Mouse (Mus musculus) intestine, postnatal 0 days (tissue): ENCODE results near the gene Megf11. TPM values are rescaled to one million over a fixed set of nuclear protein-coding genes. Genes with fewer than 3 reads are reported as not detected.
A peak's percentile ranks its signal among the peaks of the same experiment; 100 is the strongest.
"Not testable (repeated sequence)": the region's sequence is repeated elsewhere in the genome, so short reads cannot be mapped to it uniquely, and the experiment has no call there.

Experiments
- ATAC-seq: fragments of 200-750 bp; cut with Nextera tagmentation; 2 replicates; pipeline ENCODE4 v1.8.0; 2017; ENCODE audit warnings: mild to moderate bottlenecking, moderate TSS enrichment, moderate library complexity
- H3K27ac ChIP-seq: fragments of 300-500 bp; sonication (generic); 2 replicates; pipeline ENCODE4 v1.5.1; 2014; ENCODE audit warnings: mild to moderate bottlenecking, low read depth, low read length, moderate library complexity
- H3K27me3 ChIP-seq: fragments of 300-500 bp; sonication (generic); replicated peaks from 2 replicates; pipeline ENCODE4 v1.6.1; 2014; ENCODE audit warnings: low read length, mixed read lengths; ENCODE audit not compliant: control insufficient read depth, insufficient read depth
- H3K36me3 ChIP-seq: fragments of 300-500 bp; sonication (generic); 2 replicates; pipeline ENCODE4 v1.6.1; 2014; ENCODE audit warnings: mild to moderate bottlenecking, moderate library complexity; ENCODE audit not compliant: control insufficient read depth, insufficient read depth
- H3K4me1 ChIP-seq: fragments of 300-500 bp; sonication (generic); replicated peaks from 2 replicates; pipeline ENCODE4 v1.6.1; 2014; ENCODE audit warnings: antibody characterized with exemption, low read length, mixed read lengths; ENCODE audit not compliant: control insufficient read depth, insufficient read depth
- H3K4me2 ChIP-seq: fragments of 300-500 bp; sonication (generic); replicated peaks from 2 replicates; pipeline ENCODE4 v1.6.1; 2014; ENCODE audit warnings: low read depth, mild to moderate bottlenecking, moderate library complexity
- H3K4me3 ChIP-seq: fragments of 300-500 bp; sonication (generic); 2 replicates; pipeline ENCODE4 v1.5.1; 2014; ENCODE audit warnings: low read depth, low read length
- H3K9ac ChIP-seq: fragments of 300-500 bp; sonication (generic); 2 replicates; pipeline ENCODE4 v1.6.1; 2014; ENCODE audit warnings: mild to moderate bottlenecking, low read depth, low read length
- H3K9me3 ChIP-seq: fragments of 300-500 bp; sonication (generic); 2 replicates; pipeline ENCODE4 v1.6.1; 2016; ENCODE audit warnings: mixed run types; ENCODE audit not compliant: control insufficient read depth
- CTCF ChIP-seq: sonication (generic); IDR thresholded peaks from 2 replicates; pipeline ENCODE4 v1.5.1; 2016; ENCODE audit warnings: low read depth, mild to moderate bottlenecking, control low read depth, antibody characterized with exemption, moderate library complexity
- WGBS: fragments of 180-500 bp; shearing (Covaris S2); extraction: QIAGEN DNeasy Blood & Tissue Kit; methylation state at CpG from one replicate; pipeline ENCODE4 v1.1.7; 2014; 5-methylcytosine and 5-hydroxymethylcytosine counted together
- polyA plus RNA-seq: library from polyadenylated mRNA; unstranded; fragments of >200 nt; fragmentation: Nextera tagmentation; extraction: Ambion mirVana; gene quantifications from 2 replicates; pipeline ENCODE4 v1.2.1, GENCODE M21; 2015

Megf11 gene
- polyA plus RNA-seq, 1 experiment from 2014 or later = 0.69 TPM

DNA sequence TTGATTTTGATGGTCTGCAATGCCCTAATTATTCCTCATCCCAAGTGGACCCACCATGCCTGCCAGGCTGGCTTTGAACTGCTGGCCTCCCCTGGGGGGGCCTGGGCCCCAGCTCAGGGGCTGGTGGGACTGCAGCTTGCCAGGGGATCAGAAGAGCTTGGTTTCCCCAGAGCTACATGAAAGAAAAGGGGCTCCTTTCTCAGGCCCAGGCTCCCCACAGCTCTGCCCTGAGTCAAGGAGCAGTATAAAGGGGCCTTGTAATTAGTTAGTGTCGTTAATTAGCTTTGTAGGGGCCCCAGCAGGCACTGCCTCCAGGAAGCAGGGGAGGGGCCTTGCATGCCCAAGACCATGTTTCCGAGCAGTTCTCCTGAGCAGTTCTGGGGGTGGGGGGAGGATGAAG is 90.5 kb downstream of the Megf11 start:
- no peak for TF ChIP-seq CTCF
- no peak overlapping the region for H3K27ac ChIP-seq
- H3K27me3 ChIP-seq = no peaks in the 10 kb centered on the region
- no peak overlapping the region for H3K9ac ChIP-seq
- ATAC-seq = no peak
- H3K4me2 ChIP-seq = no peak overlapping the region
- H3K9me3 ChIP-seq = no peaks in the 10 kb centered on the region
- H3K4me1 ChIP-seq = no peaks in the 10 kb centered on the region
- WGBS = 43% methylated on average over 2 of the region's 2 CpGs
- no peak overlapping the region for H3K4me3 ChIP-seq
- no peaks in the 10 kb centered on the region for H3K36me3 ChIP-seq

DNA sequence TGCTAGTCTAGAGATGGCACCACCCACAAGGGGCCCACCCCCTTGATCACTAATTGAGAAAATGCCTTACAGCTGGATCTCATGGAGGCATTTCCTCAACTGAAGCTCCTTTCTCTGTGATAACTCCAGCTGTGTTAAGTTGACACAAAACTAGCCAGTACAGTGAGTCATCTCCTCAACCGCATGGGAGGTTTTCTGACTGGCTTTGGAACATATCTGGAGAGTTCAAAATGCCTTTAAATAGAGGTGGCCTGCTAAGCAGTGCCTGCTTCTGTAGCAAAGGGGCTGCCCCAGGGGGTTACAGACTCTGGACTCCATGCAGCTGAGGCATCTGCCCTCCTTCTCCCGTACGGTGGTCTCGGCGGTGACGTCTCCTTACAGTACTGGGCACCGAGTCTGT is 92.0 kb downstream of the Megf11 start:
- 73% methylated on average over 7 of the region's 7 CpGs for WGBS
- H3K9me3 ChIP-seq, H3K4me2 ChIP-seq, H3K27me3 ChIP-seq, ATAC-seq, H3K27ac ChIP-seq, H3K4me3 ChIP-seq, H3K4me1 ChIP-seq, H3K9ac ChIP-seq, H3K36me3 ChIP-seq: not testable (repeated sequence)

DNA sequence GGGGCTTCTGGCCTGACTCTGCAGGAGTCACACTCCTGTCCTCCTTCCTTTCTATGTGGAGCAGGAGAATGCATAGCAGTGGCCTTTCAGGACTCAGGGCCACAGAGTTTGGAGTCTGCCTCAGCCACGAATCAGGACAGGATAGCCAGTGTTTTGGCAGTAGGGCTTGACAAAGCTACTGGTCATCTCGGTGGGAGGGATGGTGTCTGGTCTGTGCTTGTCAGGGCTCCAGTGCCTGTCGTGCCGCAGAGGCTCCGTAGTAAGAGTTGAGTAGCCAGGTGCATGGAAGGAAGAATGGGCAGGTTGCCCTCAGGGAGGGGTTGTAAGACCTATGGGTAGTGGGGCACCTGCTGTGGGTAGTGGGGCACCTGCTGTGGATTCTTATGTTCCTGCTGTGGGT is 96.7 kb downstream of the Megf11 start:
- 87% methylated on average over 5 of the region's 5 CpGs for WGBS
- Histone ChIP-seq H3K27me3 (no peaks in the 10 kb centered on the region), H3K4me2 (no peak overlapping the region), H3K4me1 (no peaks in the 10 kb centered on the region), H3K27ac (no peak overlapping the region), H3K36me3 (no peaks in the 10 kb centered on the region), H3K4me3 (no peak overlapping the region), H3K9me3 (no peaks in the 10 kb centered on the region), H3K9ac (no peak overlapping the region)
- TF ChIP-seq CTCF = no peak
- no peak for ATAC-seq

DNA sequence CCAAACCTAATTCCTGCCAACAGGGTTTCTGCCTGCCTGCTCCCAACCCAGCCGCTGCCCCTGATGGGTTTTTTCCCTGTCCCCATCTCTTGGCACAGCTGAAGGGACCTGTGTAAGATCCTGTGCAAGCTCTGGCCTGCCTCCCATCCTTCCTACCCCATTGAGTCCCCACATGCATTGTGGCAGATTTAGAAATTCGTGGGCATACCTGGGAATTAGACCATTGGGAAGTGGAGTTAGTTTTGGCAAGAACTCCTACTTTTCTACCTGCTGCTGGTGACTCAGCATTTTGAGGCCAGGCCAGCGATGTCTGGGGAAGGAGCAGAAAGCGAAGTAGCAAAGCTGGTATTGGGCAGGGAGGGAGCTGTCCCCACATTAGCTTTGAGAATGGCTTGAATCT is 102.0 kb downstream of the Megf11 start:
- TF ChIP-seq CTCF = no peak

DNA sequence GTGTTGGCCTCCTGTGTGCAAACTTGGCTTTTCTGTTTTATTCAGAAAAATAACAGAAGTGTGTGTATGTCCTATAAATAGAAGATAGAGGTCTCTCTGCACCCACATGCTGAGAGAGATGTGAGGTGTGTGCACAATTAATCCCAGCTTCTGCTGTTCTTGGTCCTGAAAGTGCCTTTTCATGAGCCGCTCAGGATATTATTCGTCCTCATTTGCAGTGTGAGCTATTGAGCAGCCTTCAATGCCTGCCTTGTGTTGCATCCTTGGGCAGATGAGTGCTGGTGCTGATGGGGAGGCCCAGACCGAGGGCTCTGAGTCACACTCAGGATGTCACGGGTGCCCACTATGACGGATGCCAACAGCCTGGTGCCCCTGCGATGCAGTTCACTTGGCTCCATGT is 109.2 kb downstream of the Megf11 start:
- no peaks in the 10 kb centered on the region for H3K27me3 ChIP-seq
- no peaks in the 10 kb centered on the region for H3K36me3 ChIP-seq
- ATAC-seq = no peak
- no peak overlapping the region for H3K4me2 ChIP-seq
- H3K9me3 ChIP-seq = no peaks in the 10 kb centered on the region
- 88% methylated on average over 6 of the region's 6 CpGs for WGBS
- TF ChIP-seq CTCF = peak; percentile 19; the same call in 1 of the 2 replicates
- no peak overlapping the region for H3K9ac ChIP-seq
- no peak overlapping the region for H3K4me3 ChIP-seq
- H3K27ac ChIP-seq = no peak overlapping the region
- H3K4me1 ChIP-seq = no peaks in the 10 kb centered on the region

More for the DNA sequence above, 102.0 kb downstream of the Megf11 start:
- ATAC-seq = no peak
- H3K27me3 ChIP-seq = no peaks in the 10 kb centered on the region
- H3K36me3 ChIP-seq = no peaks in the 10 kb centered on the region
- no peak overlapping the region for H3K9ac ChIP-seq
- no peak overlapping the region for H3K27ac ChIP-seq
- no peaks in the 10 kb centered on the region for H3K9me3 ChIP-seq
- WGBS = 60% methylated on average over 4 of the region's 4 CpGs
- no peaks in the 10 kb centered on the region for H3K4me1 ChIP-seq
- H3K4me3 ChIP-seq = no peak overlapping the region
- H3K4me2 ChIP-seq = no peak overlapping the region

DNA sequence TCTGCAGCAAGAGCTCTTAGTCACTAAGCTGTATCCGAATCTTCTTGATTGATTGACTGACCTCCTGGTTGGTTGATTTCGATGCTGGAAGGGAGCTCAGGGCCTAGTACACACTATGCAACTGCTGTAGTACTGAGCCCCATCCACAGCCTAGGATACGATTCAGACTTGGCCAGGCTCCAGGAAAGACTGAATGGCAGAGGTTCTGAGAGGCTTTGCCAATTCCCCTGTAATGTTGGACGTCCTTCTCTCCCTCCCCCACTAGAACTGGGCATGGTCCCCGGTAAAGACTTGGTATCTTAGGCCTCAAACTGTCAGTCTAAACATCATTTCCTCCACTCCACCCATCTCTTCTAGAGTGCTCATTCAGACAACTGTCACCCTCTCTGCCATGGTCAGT is 113.5 kb downstream of the Megf11 start:
- Histone ChIP-seq H3K27ac (no peak overlapping the region), H3K36me3 (no peaks in the 10 kb centered on the region), H3K27me3 (no peaks in the 10 kb centered on the region), H3K4me3 (no peak overlapping the region), H3K4me1 (no peaks in the 10 kb centered on the region), H3K9ac (no peak overlapping the region), H3K4me2 (no peak overlapping the region), H3K9me3 (no peaks in the 10 kb centered on the region)
- 64% methylated on average over 5 of the region's 5 CpGs for WGBS
- ATAC-seq = no peak
- no peak for TF ChIP-seq CTCF

DNA sequence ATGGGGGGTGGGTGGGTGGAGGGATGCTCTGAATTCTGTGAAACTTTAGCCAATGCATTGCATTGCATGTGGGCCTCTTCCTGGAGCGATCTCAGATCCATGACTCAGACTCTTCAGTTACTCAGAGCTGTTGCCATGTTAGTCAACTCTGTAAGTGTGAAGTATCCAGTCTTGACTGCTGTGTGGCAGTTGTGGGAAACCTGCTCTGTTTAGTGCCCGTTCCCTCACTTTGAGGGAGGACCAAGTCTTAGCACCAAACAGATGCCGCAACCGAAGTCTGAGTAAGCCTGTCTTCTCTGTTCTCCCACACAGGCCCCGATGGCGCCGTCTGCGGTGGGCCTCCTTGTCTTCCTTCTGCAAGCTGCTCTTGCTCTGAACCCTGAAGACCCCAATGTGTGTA is 115.8 kb downstream of the Megf11 start:
- Histone ChIP-seq H3K9ac (no peak overlapping the region), H3K9me3 (no peaks in the 10 kb centered on the region), H3K27me3 (no peaks in the 10 kb centered on the region), H3K36me3 (no peaks in the 10 kb centered on the region), H3K4me2 (no peak overlapping the region), H3K27ac (no peak overlapping the region), H3K4me1 (no peaks in the 10 kb centered on the region), H3K4me3 (no peak overlapping the region)
- 96% methylated on average over 8 of the region's 8 CpGs for WGBS
- no peak for ATAC-seq
- TF ChIP-seq CTCF = no peak
